Mouse (Mus musculus) liver, embryonic 14.5 days (tissue): ENCODE measurements at regions not wholly inside any gene's neighbourhood (a gene's known extent, or its start where the extent isn't known, plus 50 kb on each side); places are given as distances from the start of the nearest gene placed in this dataset.

Experiments used
- CTCF ChIP-seq: IDR thresholded peaks from 2 replicates; pipeline ENCODE4 v1.5.1; 2016; ENCODE audit warnings: antibody characterized with exemption, low read depth, control low read depth
- EP300 ChIP-seq: IDR thresholded peaks from 2 replicates; pipeline ENCODE4 v1.6.1; 2016; ENCODE audit warnings: antibody characterized with exemption, low read depth

DNA sequence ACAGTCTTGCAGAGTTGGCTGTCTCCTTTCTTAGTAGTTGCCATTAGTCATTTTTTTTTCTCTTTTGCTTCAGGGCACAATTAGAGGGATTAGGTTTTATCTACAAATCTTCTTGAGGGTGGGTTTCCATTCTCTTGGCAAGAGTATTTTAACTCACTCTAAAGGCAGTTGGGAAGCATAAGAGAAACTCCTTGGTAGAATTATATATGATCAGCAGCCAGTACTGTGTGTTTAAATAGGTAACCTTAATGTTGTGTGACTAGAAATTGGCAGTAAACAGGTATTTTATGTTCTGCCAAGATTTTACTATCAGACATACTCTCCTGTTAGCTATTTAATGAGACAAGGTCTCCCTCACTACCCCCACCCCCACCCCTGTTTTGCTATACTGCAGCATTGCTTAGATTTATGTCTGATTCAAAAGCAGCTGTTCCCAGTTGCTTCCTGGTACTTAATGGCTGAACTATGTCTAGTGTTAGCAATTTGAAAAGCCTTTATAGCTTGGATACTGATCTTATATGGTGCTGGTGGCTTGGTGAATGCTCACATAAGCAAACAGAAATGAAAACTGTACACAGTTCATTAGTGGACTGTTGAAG, 378.2 kb downstream of the Olfm4 start:
- TF ChIP-seq CTCF (no peak), EP300 (no peak)
